Mouse (Mus musculus) limb, embryonic 11.5 days (tissue): Measurements from ENCODE around the gene Epha10. TPM values are rescaled to one million over a fixed set of nuclear protein-coding genes. Genes with fewer than 3 reads are reported as not detected.
A peak's percentile ranks its signal among the peaks of the same experiment; 100 is the strongest.

Source experiments
- ATAC-seq: fragments of 200-750 bp; cut with Nextera tagmentation; 2 replicates; pipeline ENCODE4 v1.8.0; 2017; ENCODE audit warnings: low read depth; ENCODE audit not compliant: insufficient number of reproducible peaks, low FRiP score, low TSS enrichment
- DNase-seq: peaks from one replicate; pipeline ENCODE4 v3.0.0-alpha.2; 2015; ENCODE audit warnings: low spot score
- H3K27ac ChIP-seq: fragments of 300-500 bp; sonication (generic); replicated peaks from 2 replicates; pipeline ENCODE4 v1.5.1; 2014; ENCODE audit warnings: low read depth, mild to moderate bottlenecking, low read length
- H3K27me3 ChIP-seq: fragments of 300-500 bp; sonication (generic); 2 replicates; pipeline ENCODE4 v1.6.1; 2014; ENCODE audit warnings: mild to moderate bottlenecking, low read length, mixed read lengths; ENCODE audit not compliant: control insufficient read depth, insufficient read depth
- H3K36me3 ChIP-seq: fragments of 300-500 bp; sonication (generic); 2 replicates; pipeline ENCODE4 v1.6.1; 2014; ENCODE audit warnings: mild to moderate bottlenecking, low read length, moderate library complexity, mixed read lengths; ENCODE audit not compliant: control insufficient read depth, insufficient read depth
- H3K4me1 ChIP-seq: fragments of 300-500 bp; sonication (generic); 2 replicates; pipeline ENCODE4 v1.6.1; 2014; ENCODE audit warnings: low read length, mixed read lengths; ENCODE audit not compliant: control insufficient read depth, insufficient read depth
- H3K4me2 ChIP-seq: fragments of 300-500 bp; sonication (generic); 2 replicates; pipeline ENCODE4 v1.6.1; 2014; ENCODE audit warnings: low read depth, mild to moderate bottlenecking, moderate library complexity; ENCODE audit not compliant: severe bottlenecking
- H3K4me3 ChIP-seq: fragments of 300-500 bp; sonication (generic); 2 replicates; pipeline ENCODE4 v1.5.1; 2014; ENCODE audit warnings: low read depth, low read length
- H3K9ac ChIP-seq: fragments of 300-500 bp; sonication (generic); 2 replicates; pipeline ENCODE4 v1.6.1; 2014; ENCODE audit warnings: mild to moderate bottlenecking, low read length
- H3K9me3 ChIP-seq: fragments of 300-500 bp; sonication (generic); 2 replicates; pipeline ENCODE4 v1.6.1; 2016; ENCODE audit warnings: low read length; ENCODE audit not compliant: control insufficient read depth
- WGBS: fragments of 180-500 bp; shearing (Covaris S2); extraction: QIAGEN DNeasy Blood & Tissue Kit; methylation state at CpG from one replicate; pipeline ENCODE4 v1.1.7; 2014; 5-methylcytosine and 5-hydroxymethylcytosine counted together
- polyA plus RNA-seq: library from polyadenylated mRNA; unstranded; fragments of >200 nt; fragmentation: Nextera tagmentation; extraction: Ambion mirVana; gene quantifications from 2 replicates; pipeline ENCODE4 v1.2.1, GENCODE M21; 2014

The Epha10 gene
- polyA plus RNA-seq, 1 experiment from 2014 or later: 0.17 TPM

DNA sequence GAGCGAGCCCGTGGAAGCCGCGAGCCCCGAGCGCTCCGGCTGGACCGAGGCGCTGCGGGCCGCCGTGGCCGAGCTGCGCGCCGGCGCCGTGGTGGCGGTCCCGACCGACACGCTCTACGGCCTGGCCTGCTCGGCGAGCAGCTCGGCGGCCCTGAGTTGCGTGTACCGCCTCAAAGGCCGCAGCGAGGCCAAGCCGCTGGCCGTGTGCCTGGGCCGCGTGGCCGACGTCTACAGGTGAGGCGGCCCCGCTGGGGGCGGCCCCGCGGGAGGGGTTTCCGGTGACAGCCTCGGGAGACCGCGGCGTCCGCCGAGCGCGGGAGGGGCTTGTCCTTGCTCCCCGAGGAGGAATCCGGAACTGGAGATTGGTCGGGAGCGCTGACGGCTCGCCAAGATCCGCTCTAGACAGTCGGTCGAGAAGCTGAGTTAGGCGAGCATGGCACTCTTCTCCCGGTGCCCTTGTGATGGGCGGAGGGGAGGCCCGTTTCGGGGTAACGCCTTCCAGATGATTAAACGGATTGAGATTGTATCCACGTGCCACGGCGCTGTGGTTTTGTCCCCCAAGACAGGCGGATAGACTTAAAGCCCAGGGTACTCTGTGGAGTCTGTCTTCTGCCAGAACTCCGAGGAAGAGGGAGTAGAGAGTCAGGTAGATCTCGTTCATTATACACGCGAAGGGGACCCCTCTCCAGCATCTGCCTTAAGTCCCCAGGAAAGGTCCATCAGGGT, 29.6 kb upstream of the Epha10 start, which contains the start of gene 1110065P20Rik:
1110065P20Rik (minus strand) TSS at position 264 of the 726 bp plus-strand sequence.
- Histone ChIP-seq H3K4me1 (peaks cover 17% of the 10 kb centered on the region), H3K4me3 (peak within 1 kb of the TSS; percentile 98), H3K9me3 (no peaks in the 10 kb centered on the region), H3K27ac (peak within 1 kb of the TSS; percentile 74), H3K27me3 (no peaks in the 10 kb centered on the region; the same call in 1 of the 2 replicates), H3K4me2 (peak within 1 kb of the TSS; percentile 91), H3K36me3 (no peaks in the 10 kb centered on the region), H3K9ac (peak within 1 kb of the TSS; percentile 86)
- under 1% methylated on average over 63 of the region's 75 CpGs for WGBS
- ATAC-seq (peak; percentile 42), DNase-seq (peak; percentile 65)

DNA sequence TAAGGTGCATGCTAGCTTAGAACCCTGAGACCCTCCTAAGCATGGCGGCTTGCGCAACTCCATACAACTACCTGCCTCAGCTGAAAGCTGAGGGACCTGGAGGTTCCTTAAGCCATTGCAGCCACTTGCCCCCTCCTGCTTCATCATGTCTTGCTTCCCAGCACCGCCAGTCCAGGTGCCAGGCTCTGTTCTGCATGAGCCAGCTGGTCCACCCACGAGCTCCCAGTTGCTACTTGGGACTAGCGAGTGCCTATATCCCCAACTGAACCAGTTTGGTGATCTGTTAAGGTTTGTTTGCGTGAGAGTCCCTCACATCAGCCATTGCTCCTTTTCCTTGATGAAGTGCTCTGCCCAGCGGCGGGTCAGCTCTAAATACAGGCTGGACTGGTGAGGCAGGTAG, 24.4 kb upstream of the Epha10 start:
- no peaks in the 10 kb centered on the region for H3K9me3 ChIP-seq
- ATAC-seq: no peak
- H3K9ac ChIP-seq: no peak overlapping the region
- peaks cover 8% of the 10 kb centered on the region for H3K4me1 ChIP-seq
- no peak overlapping the region for H3K4me2 ChIP-seq
- no peak for DNase-seq
- H3K27ac ChIP-seq: no peak overlapping the region
- 93% methylated on average over 8 of the region's 8 CpGs for WGBS
- peaks cover 8% of the 10 kb centered on the region for H3K27me3 ChIP-seq
- H3K4me3 ChIP-seq: no peak overlapping the region
- no peaks in the 10 kb centered on the region for H3K36me3 ChIP-seq

DNA sequence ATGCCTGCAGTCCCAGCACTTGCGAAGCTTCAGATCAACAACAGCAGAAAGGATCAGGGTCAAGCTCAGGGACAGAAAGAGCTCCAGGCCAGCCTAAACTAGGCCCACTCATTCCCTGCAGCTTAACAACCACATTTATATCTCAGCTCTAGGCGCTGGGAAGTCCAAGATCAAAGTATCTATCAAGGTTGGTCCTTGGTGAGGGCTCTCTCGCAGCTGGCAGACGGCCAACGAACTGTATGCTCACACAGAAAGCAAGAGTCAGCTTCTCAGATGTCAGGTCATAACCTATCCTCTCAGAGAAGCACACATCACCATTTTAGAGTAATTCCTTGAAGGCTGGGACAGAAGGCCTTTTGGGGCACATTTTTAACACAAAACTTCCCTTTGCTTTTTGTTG, 22.3 kb upstream of the Epha10 start:
- no peak for DNase-seq
- Histone ChIP-seq H3K27ac (no peak overlapping the region), H3K4me1 (peaks cover 7% of the 10 kb centered on the region), H3K27me3 (peaks cover 27% of the 10 kb centered on the region), H3K36me3 (no peaks in the 10 kb centered on the region), H3K4me3 (no peak overlapping the region), H3K9ac (no peak overlapping the region), H3K9me3 (no peaks in the 10 kb centered on the region), H3K4me2 (no peak overlapping the region)
- ATAC-seq: no peak
- 76% methylated on average over 5 of the region's 5 CpGs for whole genome bisulfite sequencing

DNA sequence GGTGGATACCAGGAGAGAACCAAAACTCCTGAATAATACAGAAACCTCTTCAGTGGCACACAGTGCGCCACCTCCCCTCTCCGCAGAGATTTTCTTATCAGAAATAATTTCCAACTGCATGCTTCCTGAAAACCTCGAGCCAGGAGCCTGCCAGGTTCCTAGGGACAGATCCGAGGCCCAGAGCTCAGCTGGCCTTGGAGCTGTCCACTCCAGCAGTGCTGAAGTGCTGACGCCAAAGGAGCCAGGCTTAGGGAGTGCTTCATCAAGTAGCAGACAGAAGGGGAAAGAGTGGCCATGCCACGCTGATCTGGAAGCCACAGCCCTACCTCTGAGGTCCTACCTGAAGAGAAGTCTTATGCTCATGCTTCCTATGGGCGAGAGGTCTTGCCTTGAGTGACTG, 20.3 kb upstream of the Epha10 start:
- peaks cover 31% of the 10 kb centered on the region for H3K27me3 ChIP-seq
- H3K36me3 ChIP-seq: no peaks in the 10 kb centered on the region
- peak; percentile 93 for DNase-seq
- H3K9me3 ChIP-seq: no peaks in the 10 kb centered on the region
- peaks cover 7% of the 10 kb centered on the region for H3K4me1 ChIP-seq
- H3K27ac ChIP-seq: no peak overlapping the region
- no peak overlapping the region for H3K9ac ChIP-seq
- WGBS: 13% methylated on average over 7 of the region's 7 CpGs
- no peak overlapping the region for H3K4me3 ChIP-seq
- no peak for ATAC-seq
- H3K4me2 ChIP-seq: no peak overlapping the region

DNA sequence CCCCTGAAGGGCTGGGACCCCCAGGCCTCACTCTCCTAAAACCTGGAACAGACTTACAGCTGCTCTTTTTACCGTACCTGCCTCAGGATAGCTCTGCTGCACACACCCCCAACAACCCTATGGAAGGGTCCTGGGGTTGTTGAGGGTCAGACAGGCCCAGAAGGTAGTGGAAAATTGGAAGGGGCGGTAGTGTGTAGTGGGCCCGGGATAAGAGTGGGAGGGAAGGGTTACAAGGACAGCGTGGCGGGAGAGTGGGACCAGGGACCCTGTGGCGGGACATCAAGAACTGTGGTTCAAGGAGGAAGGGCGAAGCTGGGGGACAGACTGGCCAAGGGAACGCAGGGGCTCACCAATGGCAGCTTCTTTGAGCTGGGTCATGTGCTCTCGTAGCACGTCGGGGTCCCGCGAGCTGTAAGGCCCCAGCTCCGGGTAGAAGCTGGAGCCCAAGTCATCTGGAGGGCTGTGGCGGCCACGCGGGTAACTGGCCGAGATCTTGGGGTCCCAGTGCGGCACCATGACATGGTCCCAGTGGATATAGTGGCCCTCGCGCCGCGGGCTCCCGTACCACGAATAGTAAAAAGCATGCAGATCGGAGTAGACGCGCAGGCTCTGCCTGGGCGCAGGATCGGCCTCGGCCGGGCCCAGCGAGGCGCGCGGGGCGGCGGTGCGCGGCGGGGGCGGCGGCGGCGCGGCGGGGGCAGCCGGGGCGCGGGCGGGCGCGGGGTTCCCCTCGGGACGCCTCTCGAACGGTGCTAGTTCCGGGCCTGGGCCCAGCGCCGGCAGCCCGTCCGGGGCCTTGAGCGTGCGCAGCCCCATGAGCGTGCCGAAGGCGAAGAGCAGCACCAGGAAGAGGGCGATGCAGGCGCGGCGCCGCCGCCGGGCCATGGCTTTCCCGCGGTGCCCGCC, 19.2 kb upstream of the Epha10 start, which contains the start of gene Maneal:
Maneal (minus strand) TSS at position 889 of the 906 bp plus-strand sequence.
- peak within 1 kb of the TSS; percentile 42 for H3K4me3 ChIP-seq
- 4% methylated on average over 44 of the region's 77 CpGs for WGBS
- H3K4me1 ChIP-seq: peaks cover 7% of the 10 kb centered on the region
- ATAC-seq (0 out of 2 replicates have a peak, but pooled peaks have one; percentile 28), DNase-seq (peak; percentile 27)
- H3K9ac ChIP-seq: peak within 1 kb of the TSS; percentile 40; the same call in 1 of the 2 replicates
- no peaks in the 10 kb centered on the region for H3K36me3 ChIP-seq
- no peak within 1 kb of the TSS for H3K27ac ChIP-seq
- peaks cover 31% of the 10 kb centered on the region for H3K27me3 ChIP-seq
- H3K9me3 ChIP-seq: no peaks in the 10 kb centered on the region
- peak within 1 kb of the TSS; percentile 82 for H3K4me2 ChIP-seq

DNA sequence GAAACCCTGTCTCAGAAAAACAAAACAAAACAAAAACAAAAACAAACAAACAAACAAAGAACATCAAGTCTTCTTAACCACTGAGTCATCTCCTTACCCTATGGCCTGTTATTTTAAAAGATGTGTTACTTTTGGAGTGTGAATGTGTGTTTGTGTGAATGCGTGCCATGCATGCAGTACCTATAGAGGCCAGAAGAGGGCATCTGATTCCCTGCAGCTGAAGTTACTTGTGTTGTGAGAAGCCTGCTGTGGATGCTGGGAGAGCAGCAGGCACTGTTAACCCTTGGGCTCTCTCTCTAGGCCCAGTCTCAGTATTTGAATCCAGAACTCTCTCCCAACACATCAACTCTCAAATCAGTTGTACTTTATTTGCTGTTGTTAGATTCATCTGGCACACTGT, 8.0 kb upstream of the Epha10 start:
- 97% methylated on average over 1 of the region's 1 CpGs for WGBS
- ATAC-seq: no peak

DNA sequence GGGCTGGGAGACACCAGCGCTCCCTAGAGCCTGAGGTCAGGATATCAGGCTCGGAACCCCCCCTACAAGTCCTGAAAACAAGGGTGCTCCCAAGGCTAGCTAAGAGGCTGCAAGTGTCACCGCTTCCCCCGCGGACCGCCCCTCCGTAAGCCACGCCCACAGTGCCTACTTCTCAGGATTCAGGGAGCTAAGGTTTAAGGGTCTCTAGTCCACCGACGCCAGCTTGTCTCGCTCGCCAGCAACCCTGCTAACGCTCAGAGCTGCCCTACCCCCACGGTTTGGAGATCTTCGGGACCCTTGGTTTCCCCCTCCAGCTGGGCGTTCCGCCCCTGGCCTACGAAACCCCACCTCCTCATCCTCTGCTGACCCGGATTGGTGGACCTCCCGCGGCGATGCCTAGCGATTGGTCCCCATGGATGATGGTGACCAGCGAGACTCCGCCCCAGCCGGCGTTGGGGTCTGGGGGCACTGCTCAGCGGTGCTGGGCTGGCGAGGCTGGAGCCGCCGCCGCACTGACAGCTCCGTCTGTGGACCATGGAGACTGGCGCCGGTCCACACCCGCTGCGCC, 726 bp downstream of the Epha10 start:
- Histone ChIP-seq H3K4me2 (peak overlapping the region; percentile 51), H3K4me3 (peak overlapping the region; percentile 22), H3K27ac (no peak overlapping the region), H3K36me3 (no peaks in the 10 kb centered on the region), H3K9ac (no peak overlapping the region), H3K9me3 (no peaks in the 10 kb centered on the region), H3K27me3 (peaks cover 68% of the 10 kb centered on the region), H3K4me1 (peaks cover 7% of the 10 kb centered on the region; the same call in 1 of the 2 replicates)
- ATAC-seq: peak; percentile 75
- DNase-seq: peak; percentile 79
- WGBS: under 1% methylated on average over 32 of the region's 37 CpGs

More for the DNA sequence above, 8.0 kb upstream of the Epha10 start:
- Histone ChIP-seq H3K27me3 (no peaks in the 10 kb centered on the region), H3K4me1 (no peaks in the 10 kb centered on the region), H3K9me3 (no peaks in the 10 kb centered on the region), H3K4me2 (no peak overlapping the region), H3K36me3 (no peaks in the 10 kb centered on the region), H3K27ac (no peak overlapping the region), H3K4me3 (no peak overlapping the region), H3K9ac (no peak overlapping the region)
- no peak for DNase-seq

DNA sequence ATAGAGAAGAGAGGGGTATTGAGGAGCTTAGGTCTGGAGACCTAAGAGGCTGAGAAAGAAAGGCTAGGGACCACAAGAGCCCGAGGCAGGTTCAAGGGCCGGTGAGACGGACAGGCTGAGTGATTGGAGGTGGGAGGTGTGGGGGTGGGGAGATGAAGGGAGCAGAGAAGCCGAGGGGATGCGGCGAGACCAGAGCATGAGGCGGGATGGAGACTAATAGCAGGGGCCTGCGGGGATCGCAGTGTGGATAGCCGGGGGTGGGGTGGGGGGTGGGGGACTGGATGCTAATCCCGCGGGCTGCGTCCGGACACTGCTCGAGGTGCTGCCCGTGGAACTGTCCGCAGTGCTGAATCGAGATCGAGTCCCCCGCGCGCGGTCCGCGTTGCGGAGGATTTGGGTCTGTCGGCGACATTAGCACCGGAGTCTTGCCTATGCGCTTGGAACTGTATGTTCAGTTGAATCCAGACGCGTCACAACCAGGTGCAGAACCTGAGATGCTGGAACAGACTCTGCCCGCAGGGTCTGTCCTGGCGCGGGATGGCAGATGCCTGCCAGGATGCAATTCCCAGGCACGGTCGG, 1.5 kb downstream of the Epha10 start:
- Histone ChIP-seq H3K27ac (no peak overlapping the region), H3K27me3 (peaks cover 70% of the 10 kb centered on the region), H3K4me3 (peak overlapping the region; percentile 22; the same call in 1 of the 2 replicates), H3K4me2 (no peak overlapping the region), H3K4me1 (peaks cover 7% of the 10 kb centered on the region; the same call in 1 of the 2 replicates), H3K9ac (no peak overlapping the region), H3K9me3 (no peaks in the 10 kb centered on the region), H3K36me3 (no peaks in the 10 kb centered on the region)
- DNase-seq (peak; percentile 84), ATAC-seq (no peak)
- WGBS: 2% methylated on average over 35 of the region's 37 CpGs
